Comparison of ENCODE assay signal across 8 mouse cellular contexts in the genomic region with DNA sequence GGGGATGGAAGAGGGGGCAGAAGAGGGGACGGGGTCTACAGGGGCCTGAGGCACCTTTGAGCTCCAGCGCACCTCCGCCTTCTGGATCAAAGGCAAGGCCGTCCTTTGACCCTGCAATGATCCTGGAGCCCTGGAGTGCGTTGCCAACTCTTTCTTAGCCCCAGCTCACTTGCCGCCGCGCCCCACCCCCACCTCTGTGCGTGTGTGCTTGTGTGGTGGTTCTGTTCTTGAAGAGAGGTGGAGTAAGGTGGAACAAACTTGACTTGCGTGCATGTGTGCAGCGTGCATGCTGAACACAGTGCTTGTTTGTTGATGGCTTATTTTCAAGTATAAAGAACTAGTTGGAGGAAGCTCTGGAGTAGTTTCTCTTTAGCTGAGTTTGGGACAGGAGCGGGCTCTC.
A peak's percentile ranks its signal among the peaks of the same experiment; 100 is the strongest.
DNase-seq lines count a peak whose midpoint lies in the region; ATAC-seq and TF ChIP-seq lines count a peak whose summit lies in the region.

No protein-coding gene starts in this region.

- H3K27ac ChIP-seq in embryonic facial prominence, embryonic 10.5 days (replicated peaks) = 0 out of 2 replicates have a peak overlapping the region, but pooled peaks have one; percentile 10

- peak; percentile 52 for DNase-seq in embryonic facial prominence, embryonic 10.5 days (ENCODE audit: low spot score)
- DNase-seq in kidney, postnatal 36 days = peak; percentile 64 to 77
- peak; percentile 50 to 54 for DNase-seq in thymus, postnatal 10 days (ENCODE audit: low spot score in 2 of 2)
- DNase-seq in frontal cortex, postnatal 25 days (ENCODE audit: low spot score in 2 of 2) = no peak
- DNase-seq in lung, adult 2 months = no peak
- DNase-seq in cerebellum, postnatal 25 days = no peak

- H3K4me3 ChIP-seq in megakaryocyte, embryonic 14.5 days (replicated peaks) = peak overlapping the region; percentile 78
- H3K4me3 ChIP-seq in embryonic facial prominence, embryonic 10.5 days = no peak overlapping the region
- no peak overlapping the region for H3K4me3 ChIP-seq in lung, adult 2 months (replicated peaks; ENCODE audit: extremely low read depth, low read depth, low read length)

- no peak for TF ChIP-seq POLR2A in lung, adult 2 months (IDR thresholded peaks at IDR 0.05; ENCODE audit: borderline replicate concordance, extremely low read depth, low read depth, low read length)

- H3K36me3 ChIP-seq in megakaryocyte, embryonic 14.5 days (replicated peaks; ENCODE audit: low read length) = peaks cover 35% of the 10 kb centered on the region
- H3K36me3 ChIP-seq in embryonic facial prominence, embryonic 10.5 days (replicated peaks) = peaks cover 19% of the 10 kb centered on the region

- no peak for TF ChIP-seq CTCF in lung, adult 2 months (IDR thresholded peaks at IDR 0.05; ENCODE audit: insufficient read depth, low read length)

- peaks cover 72% of the 10 kb centered on the region for H3K4me1 ChIP-seq in megakaryocyte, embryonic 14.5 days
- H3K4me1 ChIP-seq in embryonic facial prominence, embryonic 10.5 days = peaks cover 65% of the 10 kb centered on the region
- H3K4me1 ChIP-seq in lung, adult 2 months (ENCODE audit: control insufficient read depth, insufficient read depth, low read length) = peaks cover 6% of the 10 kb centered on the region

- 16% methylated on average over 12 of the region's 12 CpGs for WGBS in embryonic facial prominence, embryonic 10.5 days
- WGBS in lung, adult 2 months = 48% methylated on average over 12 of the region's 12 CpGs

- H3K27me3 ChIP-seq in megakaryocyte, embryonic 14.5 days (replicated peaks) = no peaks in the 10 kb centered on the region
- no peaks in the 10 kb centered on the region for H3K27me3 ChIP-seq in embryonic facial prominence, embryonic 10.5 days (replicated peaks; ENCODE audit: low read depth, poor library complexity, severe bottlenecking)

- H3K9me3 ChIP-seq in megakaryocyte, embryonic 14.5 days = no peaks in the 10 kb centered on the region
- H3K9me3 ChIP-seq in embryonic facial prominence, embryonic 10.5 days = no peaks in the 10 kb centered on the region

- no peak for ATAC-seq in megakaryocyte, adult 5-6 weeks (ENCODE audit: poor library complexity, severe bottlenecking)

Comparison
In these comparisons a context has a peak if more than half of its experiments do, and no peak if none do; other contexts are left out.
1. DNase-seq: peak in embryonic facial prominence, embryonic 10.5 days (single experiment), kidney, postnatal 36 days (2 of 2) and thymus, postnatal 10 days (2 of 2); none in frontal cortex, postnatal 25 days (0 of 2), lung, adult 2 months (single experiment) and cerebellum, postnatal 25 days (0 of 2).